Mouse (Mus musculus): ENCODE data around the gene Smco2.

DNA sequence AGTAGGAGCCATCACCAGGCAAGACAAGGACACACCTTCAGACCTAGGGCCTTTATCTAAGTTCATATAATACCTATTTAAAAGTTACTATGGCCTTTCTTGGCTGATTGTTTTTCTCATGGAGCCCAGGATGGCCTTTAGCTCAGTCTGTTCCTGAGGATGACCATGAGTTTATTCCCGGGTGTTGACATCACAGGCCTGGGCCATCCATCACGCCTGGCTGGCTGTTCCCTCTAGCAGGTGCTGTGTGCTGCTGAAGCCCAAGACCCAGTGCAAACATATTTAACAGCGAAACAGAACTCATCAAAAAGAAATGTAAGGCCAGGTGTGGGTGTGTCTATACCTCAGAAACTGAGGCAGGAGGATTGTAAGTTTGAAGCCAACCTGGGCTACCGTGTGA, 11.0 kb upstream of the Smco2 start:
- no peak for TF ChIP-seq CTCF (IDR thresholded peaks at IDR 0.05; ENCODE audit: borderline replicate concordance, extremely low read depth, insufficient read depth, insufficient read length)
- no peak for TF ChIP-seq POLR2A (IDR thresholded peaks at IDR 0.05; ENCODE audit: borderline replicate concordance, extremely low read depth, insufficient read depth, insufficient read length, poor library complexity, severe bottlenecking)
